Mouse (Mus musculus) gastrocnemius, adult 8-10 months (tissue): ENCODE data around the gene Map3k4. TPM values are rescaled to one million over a fixed set of nuclear protein-coding genes. Genes with fewer than 3 reads are reported as not detected.
"Not testable (repeated sequence)": the region's sequence is repeated elsewhere in the genome, so short reads cannot be mapped to it uniquely, and the experiment has no call there.

Source experiments
- DNase-seq, 2 experiments: peaks; one replicate each; pipeline ENCODE4 v3.0.0; 2022; ENCODE audit warnings: low spot score in 2 of 2
- total RNA-seq, 4 experiments: library from RNA; stranded (reverse); gene quantifications; 2 replicates each; pipeline ENCODE4 v1.2.4; 2022

Gene Map3k4
- total RNA-seq, 4 experiments from 2014 or later: 32.4 to 41.9 (median 36.2) TPM

- DNase-seq: not testable (repeated sequence)
Measured at GRCm38 (mm10) chr17:12224551-12224950, 94.0 kb downstream of the Map3k4 start.

DNA sequence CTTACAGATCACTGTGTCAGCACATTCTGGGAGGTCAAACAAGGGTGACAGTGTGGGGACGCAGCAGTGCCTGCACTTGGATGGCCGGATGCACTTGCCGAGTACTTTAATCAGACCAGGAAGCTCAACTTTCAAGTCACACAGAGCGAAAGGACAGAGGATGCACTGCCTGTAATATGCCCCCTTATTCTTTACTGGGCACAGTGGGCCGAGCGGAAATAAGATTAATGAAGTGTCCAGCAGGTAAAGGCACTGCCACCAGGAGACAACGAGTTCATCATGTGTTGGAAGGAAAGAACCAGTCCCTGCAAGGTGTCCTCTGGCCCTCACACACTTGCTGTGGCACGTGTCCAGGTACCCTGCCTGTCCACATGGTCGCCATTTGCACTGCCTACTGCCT, 94.5 kb downstream of the Map3k4 start:
- DNase-seq: no peak

GRCm38 (mm10) chr17:12223682-12224081, 94.9 kb downstream of the Map3k4 start:
- DNase-seq: no peak

DNA sequence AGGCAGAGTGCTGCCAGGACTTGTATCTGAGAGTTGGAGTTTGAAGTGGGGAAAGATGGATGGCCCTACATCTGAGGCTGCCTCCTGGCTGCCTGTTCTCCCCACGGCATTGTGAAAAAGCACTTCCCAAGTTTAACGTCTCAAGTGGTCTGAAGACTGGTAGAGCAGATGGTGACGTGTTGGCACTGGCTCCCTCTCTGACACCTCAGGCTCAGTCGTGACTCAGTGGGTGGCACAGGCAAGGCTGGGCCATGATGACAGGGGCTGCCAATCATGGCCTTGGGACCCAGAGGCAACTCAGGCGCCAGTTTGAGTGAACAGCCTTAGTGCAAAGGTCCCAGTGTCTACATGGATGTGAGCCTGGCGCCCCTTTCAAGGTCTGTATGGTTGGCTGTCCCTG, 96.7 kb downstream of the Map3k4 start:
- DNase-seq: no peak

DNA sequence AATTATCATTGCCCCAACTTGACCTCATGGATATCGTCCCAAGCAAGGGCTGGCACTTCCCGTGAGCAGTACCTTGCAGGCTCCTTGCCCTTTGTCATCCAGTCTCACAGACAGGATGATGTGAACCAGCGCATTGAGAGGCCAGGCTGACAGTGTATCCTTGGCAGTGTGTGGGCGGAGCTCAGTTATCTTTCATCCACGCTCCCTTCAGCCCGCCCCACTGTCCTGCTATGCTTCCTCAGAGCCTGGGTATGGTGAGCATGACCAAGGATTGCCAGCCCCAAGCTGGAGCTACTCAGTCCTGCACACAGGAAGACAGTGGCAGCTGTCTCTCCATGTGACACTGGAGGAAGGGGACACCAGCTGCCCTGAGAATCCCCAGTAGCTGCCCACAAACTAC, 102.4 kb downstream of the Map3k4 start:
- DNase-seq: no peak

GRCm38 (mm10) chr17:12213430-12213829, 105.2 kb downstream of the Map3k4 start:
- DNase-seq: no peak

GRCm38 (mm10) chr17:12212341-12212740, 106.3 kb downstream of the Map3k4 start:
- DNase-seq: no peak

DNA sequence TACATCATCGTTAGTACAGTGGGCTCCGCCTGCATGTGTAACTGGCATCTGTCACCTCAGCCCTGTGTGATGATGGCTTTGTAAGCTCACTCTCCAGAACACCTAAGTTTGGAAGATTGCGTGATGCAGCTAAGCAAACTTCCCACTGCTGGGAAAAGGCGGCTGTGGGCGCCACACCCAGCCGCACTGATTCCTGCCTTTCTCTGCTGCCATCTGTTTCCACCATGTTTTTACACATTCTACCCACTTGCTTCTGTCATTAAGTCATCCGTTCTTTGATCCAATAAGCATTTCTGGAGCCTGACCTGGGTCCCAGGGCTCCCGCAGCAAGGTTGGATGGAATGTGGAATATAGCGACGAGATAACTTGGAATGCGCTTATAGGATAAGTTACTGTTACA, 106.7 kb downstream of the Map3k4 start:
- no peak for DNase-seq

- peak; percentile 72 to 74 for DNase-seq
Measured at GRCm38 (mm10) chr17:12210544-12211132, 108.0 kb downstream of the Map3k4 start.

- no peak for DNase-seq
Measured at GRCm38 (mm10) chr17:12209481-12209880, 109.1 kb downstream of the Map3k4 start.

GRCm38 (mm10) chr17:12207022-12207548, 111.5 kb downstream of the Map3k4 start:
- no peak for DNase-seq

DNA sequence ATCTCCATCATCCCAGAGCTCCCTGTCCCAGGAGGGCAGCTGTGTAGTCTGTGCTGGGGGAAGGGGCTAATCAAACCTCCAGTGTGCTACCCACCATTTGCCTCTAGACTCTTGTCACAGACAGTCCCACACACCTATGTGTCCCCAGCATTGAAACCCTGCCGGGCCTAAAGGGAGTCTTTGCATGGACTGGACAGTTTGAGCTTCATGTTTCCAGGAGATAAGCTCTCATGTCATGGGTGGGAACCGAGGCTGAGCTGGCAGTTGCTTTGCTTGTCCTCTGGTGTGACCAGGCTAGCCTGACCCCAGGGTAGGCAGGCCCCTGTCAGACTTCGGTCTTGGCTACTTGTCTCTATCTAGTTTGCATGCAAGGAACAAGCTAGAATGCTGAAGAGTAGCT, 112.3 kb downstream of the Map3k4 start:
- no peak for DNase-seq

DNA sequence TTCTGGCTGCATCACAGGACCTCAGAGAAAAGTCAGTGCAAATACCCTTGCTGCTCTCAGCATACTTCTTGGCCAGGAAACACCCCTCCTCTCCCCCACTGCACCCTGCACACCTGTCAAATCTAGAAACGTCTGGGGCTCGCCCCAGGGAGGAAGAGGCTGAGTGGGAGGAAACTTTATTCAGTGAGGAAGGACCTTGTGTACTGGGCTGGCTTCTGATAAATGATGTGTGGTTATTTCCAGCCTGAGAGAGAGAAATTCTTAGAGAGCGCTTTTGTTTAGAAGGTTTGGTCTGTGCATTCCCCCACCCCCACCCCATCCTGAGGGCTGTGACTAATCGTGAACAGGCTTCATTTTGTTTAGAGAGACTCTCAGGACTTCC, 112.9 kb downstream of the Map3k4 start:
- no peak for DNase-seq

- no peak for DNase-seq
Measured at GRCm38 (mm10) chr17:12205015-12205693, 113.4 kb downstream of the Map3k4 start.

- no peak for DNase-seq
Measured at GRCm38 (mm10) chr17:12204689-12205014, 113.9 kb downstream of the Map3k4 start.

- no peak for DNase-seq
Measured at GRCm38 (mm10) chr17:12204246-12204645, 114.3 kb downstream of the Map3k4 start.

GRCm38 (mm10) chr17:12203414-12203897, 115.1 kb downstream of the Map3k4 start:
- no peak for DNase-seq

- DNase-seq: no peak
Measured at GRCm38 (mm10) chr17:12201086-12201485, 117.5 kb downstream of the Map3k4 start.

DNA sequence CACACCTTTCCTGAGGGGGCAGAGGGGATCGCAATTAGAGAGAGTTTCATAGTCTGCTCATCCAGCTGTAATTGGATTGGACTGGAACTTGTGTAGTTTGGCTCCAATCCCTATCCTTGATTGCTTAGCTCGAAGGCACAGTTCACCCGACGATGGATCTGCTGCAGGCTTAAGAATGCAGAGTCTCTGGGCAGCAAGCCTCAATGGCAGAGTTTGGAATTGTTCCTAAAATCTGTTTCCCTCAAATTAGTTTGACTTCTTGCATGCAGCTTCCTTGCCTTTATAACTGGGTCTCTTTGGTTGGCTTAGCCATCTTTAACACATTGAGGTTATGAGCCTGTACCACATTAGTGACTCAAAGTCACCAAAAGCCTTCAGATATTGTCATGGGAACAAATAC, 118.7 kb downstream of the Map3k4 start:
- no peak for DNase-seq

DNA sequence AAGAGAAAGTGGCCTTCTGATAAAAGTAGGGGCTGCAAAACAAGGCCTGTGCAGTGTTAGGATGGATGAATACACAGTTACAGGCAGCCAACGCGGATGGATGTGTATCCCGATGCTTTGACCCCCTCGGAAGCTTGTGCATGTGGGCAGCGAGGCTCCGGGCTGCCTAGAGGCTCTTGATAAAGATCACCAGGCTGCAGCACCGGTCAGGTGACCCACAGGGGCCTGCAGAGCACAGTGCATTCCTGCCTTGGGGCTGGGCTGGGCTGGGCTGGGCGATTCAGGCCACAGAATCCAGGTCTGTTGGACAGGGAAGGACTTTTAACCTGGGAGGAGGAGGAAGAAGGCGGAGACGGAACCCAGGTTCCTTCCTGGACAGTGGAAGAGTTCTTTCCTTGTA, 123.0 kb downstream of the Map3k4 start:
- DNase-seq: no peak

DNA sequence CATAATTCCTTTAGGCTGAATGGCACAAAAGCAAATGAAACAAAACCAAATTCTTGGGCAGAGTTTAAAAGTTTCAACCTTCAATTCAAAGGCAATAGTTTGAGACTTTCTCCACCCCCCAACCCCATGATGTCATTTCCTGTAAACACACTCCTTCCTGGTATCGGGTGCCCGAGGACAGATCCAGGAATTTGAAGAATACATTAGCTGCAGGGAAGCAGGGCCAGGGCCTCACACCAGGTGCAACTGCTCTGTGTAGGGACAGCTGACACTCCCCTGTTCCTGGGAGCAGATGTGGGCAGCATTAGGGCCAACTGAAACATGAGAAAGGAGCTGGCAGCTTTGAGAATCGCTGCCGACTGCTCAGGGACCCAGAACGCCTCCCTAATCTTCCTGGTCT, 123.5 kb downstream of the Map3k4 start:
- DNase-seq: no peak

GRCm38 (mm10) chr17:12187782-12188181, 130.8 kb downstream of the Map3k4 start:
- no peak for DNase-seq

DNA sequence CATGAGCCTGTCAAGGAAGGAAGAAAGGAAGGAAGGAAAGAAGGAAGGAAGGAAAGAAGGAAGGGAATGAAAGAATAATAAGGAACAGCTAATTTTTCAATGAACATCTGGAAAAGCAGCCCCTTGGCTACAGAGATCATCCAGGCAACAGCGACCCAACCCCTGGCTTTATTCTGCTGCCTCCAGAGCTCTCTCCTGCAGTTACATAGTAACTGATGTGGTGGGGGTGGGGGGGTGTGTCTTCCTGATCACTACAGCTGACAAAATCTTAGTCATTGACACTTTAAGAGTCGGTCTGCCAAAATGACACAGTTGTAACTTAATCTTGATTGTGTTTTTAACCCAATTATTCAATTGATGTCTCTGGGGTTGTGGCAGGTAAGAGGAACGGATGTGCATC, 132.3 kb downstream of the Map3k4 start:
- no peak for DNase-seq
